Comparison of ENCODE assay signal across 16 mouse cellular contexts in the genomic region with DNA sequence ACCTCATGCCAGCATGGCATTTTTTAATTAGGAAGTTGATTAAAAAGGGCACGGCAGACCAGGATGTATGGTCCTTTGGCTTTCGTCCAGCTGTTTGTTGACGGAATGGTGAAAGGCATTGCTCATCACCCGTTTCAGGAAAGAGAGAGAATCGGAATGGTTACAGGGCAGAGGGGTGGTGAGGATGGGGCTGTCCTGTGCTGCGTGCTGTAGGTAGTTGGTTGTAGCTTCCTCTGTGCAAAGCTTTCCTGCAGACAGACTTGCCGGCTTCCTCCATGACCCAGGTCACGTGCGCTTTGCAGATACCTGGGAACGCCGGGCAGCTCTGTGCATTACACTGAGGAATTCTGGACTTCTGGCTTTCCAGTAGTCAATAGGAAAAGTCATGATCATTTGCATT. TPM values are rescaled to one million over a fixed set of nuclear protein-coding genes. Genes with fewer than 3 reads are reported as not detected.
DNase-seq lines count a peak whose midpoint lies in the region; ATAC-seq and TF ChIP-seq lines count a peak whose summit lies in the region.
"Had no signal": no experiment of that assay in that cellular context is flagged by ENCODE, and none has a peak within 500 bp of the region (broad histone marks: within the 10 kb centered on the region; RNA-seq: fewer than 3 reads in every experiment).

No protein-coding gene starts in this region.

- peak; percentile 38; the same call in 1 of the 2 replicates for TF ChIP-seq POLR2A in cortical plate, adult 2 months (IDR thresholded peaks at IDR 0.05; ENCODE audit: extremely low read depth, insufficient read depth, low read length)

- H3K9ac ChIP-seq in hindbrain, embryonic 12.5 days = peak overlapping the region; percentile 46; the same call in 1 of the 2 replicates
- peak overlapping the region; percentile 86 for H3K9ac ChIP-seq in midbrain, embryonic 14.5 days (replicated peaks; ENCODE audit: low read length)
- H3K9ac ChIP-seq: liver, embryonic 15.5 days had no signal

- no peaks in the 10 kb centered on the region for H3K36me3 ChIP-seq in hindbrain, embryonic 12.5 days
- no peaks in the 10 kb centered on the region for H3K36me3 ChIP-seq in hindbrain, embryonic 10.5 days
- no peaks in the 10 kb centered on the region for H3K36me3 ChIP-seq in midbrain, embryonic 14.5 days (ENCODE audit: control insufficient read depth, insufficient read depth, low read length)
- H3K36me3 ChIP-seq: liver, embryonic 15.5 days had no signal

- 0 out of 2 replicates have a peak, but pooled peaks cover 7% of the 10 kb centered on the region for H3K27me3 ChIP-seq in hindbrain, embryonic 12.5 days
- peaks cover 46% of the 10 kb centered on the region for H3K27me3 ChIP-seq in hindbrain, embryonic 10.5 days (ENCODE audit: insufficient read depth, poor library complexity, severe bottlenecking)
- no peaks in the 10 kb centered on the region for H3K27me3 ChIP-seq in midbrain, embryonic 14.5 days (ENCODE audit: control insufficient read depth, insufficient read depth, low read length)

- H3K27ac ChIP-seq in hindbrain, embryonic 12.5 days = peak overlapping the region; percentile 75
- no peak overlapping the region for H3K27ac ChIP-seq in hindbrain, embryonic 10.5 days
- H3K27ac ChIP-seq in cortical plate, adult 2 months (ENCODE audit: insufficient read depth, low read length) = peak overlapping the region; percentile 22
- peak overlapping the region; percentile 93 for H3K27ac ChIP-seq in midbrain, embryonic 14.5 days (replicated peaks; ENCODE audit: low read depth, low read length)
- H3K27ac ChIP-seq: liver, embryonic 15.5 days had no signal

- peak overlapping the region; percentile 3; the same call in 1 of the 2 replicates for H3K4me3 ChIP-seq in hindbrain, embryonic 12.5 days
- H3K4me3 ChIP-seq in hindbrain, embryonic 10.5 days = no peak overlapping the region
- H3K4me3 ChIP-seq in cortical plate, adult 2 months (ENCODE audit: insufficient read depth, low read length) = peak overlapping the region; percentile 75
- peak overlapping the region; percentile 52 for H3K4me3 ChIP-seq in midbrain, embryonic 14.5 days (replicated peaks; ENCODE audit: low read depth, low read length)
- H3K4me3 ChIP-seq: erythroblast, embryonic 14.5 days; liver, embryonic 15.5 days had no signal

- peaks cover 36% of the 10 kb centered on the region for H3K4me1 ChIP-seq in hindbrain, embryonic 12.5 days
- H3K4me1 ChIP-seq in hindbrain, embryonic 10.5 days (replicated peaks) = peaks cover 37% of the 10 kb centered on the region
- H3K4me1 ChIP-seq in cortical plate, adult 2 months (ENCODE audit: control insufficient read depth, insufficient read depth, low read length) = peaks cover 14% of the 10 kb centered on the region
- peaks cover 55% of the 10 kb centered on the region for H3K4me1 ChIP-seq in midbrain, embryonic 14.5 days (ENCODE audit: control insufficient read depth, insufficient read depth, low read length)
- H3K4me1 ChIP-seq: liver, embryonic 15.5 days had no signal

- no peak for DNase-seq in hindbrain, embryonic 10.5 days (ENCODE audit: low spot score)
- peak; percentile 60 for DNase-seq in cerebellum, adult 11-12 months
- DNase-seq in midbrain, embryonic 14.5 days = peak; percentile 68
- no peak for DNase-seq in kidney, adult 9 months
- no peak for DNase-seq in lung, postnatal 14 days
- DNase-seq: adrenal gland, adult 2 months; kidney, postnatal 10 days; thymus, postnatal 14 days had no signal

- ATAC-seq in hindbrain, embryonic 12.5 days (ENCODE audit: low FRiP score) = no peak
- ATAC-seq in midbrain, embryonic 14.5 days (ENCODE audit: low FRiP score, low TSS enrichment) = no peak
- no peak for ATAC-seq in erythroblast, adult 5-6 weeks (replicated peaks; ENCODE audit: low FRiP score, poor library complexity, severe bottlenecking)
- ATAC-seq: Patski had no signal

- peak overlapping the region; percentile 65 for H3K4me2 ChIP-seq in hindbrain, embryonic 12.5 days (replicated peaks)
- H3K4me2 ChIP-seq in midbrain, embryonic 14.5 days (ENCODE audit: low read length) = peak overlapping the region; percentile 78
- H3K4me2 ChIP-seq: liver, embryonic 15.5 days had no signal

- no peaks in the 10 kb centered on the region for H3K9me3 ChIP-seq in hindbrain, embryonic 12.5 days (replicated peaks)
- H3K9me3 ChIP-seq in hindbrain, embryonic 10.5 days = no peaks in the 10 kb centered on the region
- no peaks in the 10 kb centered on the region for H3K9me3 ChIP-seq in midbrain, embryonic 14.5 days (ENCODE audit: control insufficient read depth, low read length)
- H3K9me3 ChIP-seq: liver, embryonic 15.5 days had no signal

- TF ChIP-seq CTCF in cortical plate, adult 2 months (IDR thresholded peaks at IDR 0.05; ENCODE audit: extremely low read depth, insufficient read depth, low read length) = no peak

- 67% methylated on average over 11 of the region's 11 CpGs for WGBS in hindbrain, embryonic 12.5 days
- 81% methylated on average over 11 of the region's 11 CpGs for WGBS in hindbrain, embryonic 10.5 days
- 35% methylated on average over 11 of the region's 11 CpGs for WGBS in midbrain, embryonic 14.5 days

RNA-seq across cellular contexts. Expression of a gene that starts 10.3 kb away (rescaled TPM):
- polyA plus RNA-seq in hindbrain, embryonic 12.5 days (2016; fragmentation: Nextera tagmentation; extraction: Ambion mirVana) = 58.2 and 64.3 TPM in 2 replicates
- polyA plus RNA-seq in hindbrain, embryonic 10.5 days (2016; fragmentation: Nextera tagmentation; extraction: Ambion mirVana) = 3.5 and 12.1 TPM in 2 replicates
- 71.5 and 74.1 TPM in 2 replicates for polyA plus RNA-seq in cortical plate, adult 2 months (2012; rRNA removed)
- polyA plus RNA-seq in midbrain, embryonic 14.5 days (2014; fragmentation: Nextera tagmentation; extraction: Ambion mirVana) = 250 and 257 TPM in 2 replicates
- total RNA-seq in erythroblast, adult 5-6 weeks (2015; ENCODE audit: low replicate concordance) = not detected in 2 replicates
- not detected in 2 replicates for total RNA-seq in erythroblast, adult 5-6 weeks (2017; ENCODE audit: low replicate concordance)
- total RNA-seq: heart, postnatal 25 days had no signal
- polyA plus RNA-seq: erythroblast, embryonic 14.5 days; spleen, adult 2 months had no signal

Comparison
In these comparisons a context has a peak if more than half of its experiments do, and no peak if none do; other contexts are left out.
1. DNase-seq: peak in cerebellum, adult 11-12 months (single experiment) and midbrain, embryonic 14.5 days (single experiment); none in hindbrain, embryonic 10.5 days (single experiment), kidney, adult 9 months (single experiment) and lung, postnatal 14 days (single experiment).